Mouse (Mus musculus): ENCODE results near the gene Dgkq.

DNA sequence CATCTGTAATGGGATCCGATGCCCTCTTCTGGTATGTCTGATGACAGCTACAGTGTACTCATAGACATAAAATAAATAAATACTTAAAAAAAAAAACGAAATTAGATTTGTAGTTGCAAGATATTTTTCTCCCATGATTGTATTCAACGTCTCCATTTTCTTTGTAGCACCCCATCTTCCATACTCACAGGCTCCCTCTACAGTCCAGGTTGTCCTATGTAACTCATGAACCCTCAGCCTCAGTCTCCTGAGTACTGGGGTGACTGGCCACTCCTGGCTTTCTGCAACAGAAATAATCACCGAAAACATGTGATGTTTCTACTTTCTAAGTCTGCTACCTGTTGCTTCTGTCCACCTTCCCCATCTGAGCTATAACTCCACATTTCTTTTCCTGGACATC lies 21.7 kb upstream of the Dgkq start:
- TF ChIP-seq CTCF (IDR thresholded peaks at IDR 0.05; ENCODE audit: insufficient read depth, low read depth, low read length) (no peak), POLR2A (IDR thresholded peaks at IDR 0.05; ENCODE audit: insufficient read depth, low read depth, low read length) (no peak)
